Mouse (Mus musculus) megakaryocyte, embryonic 14.5 days (primary cell): ENCODE data around the gene Clpp. TPM values are rescaled to one million over a fixed set of nuclear protein-coding genes. Genes with fewer than 3 reads are reported as not detected.

Experiments used
- H3K27me3 ChIP-seq: replicated peaks from 2 replicates; pipeline ENCODE3; 2012; ENCODE audit warnings: inconsistent platforms
- H3K36me3 ChIP-seq: replicated peaks from 2 replicates; pipeline ENCODE3; 2012; ENCODE audit warnings: low read length, inconsistent platforms, mixed read lengths
- H3K4me1 ChIP-seq: 2 replicates; pipeline ENCODE4 v1.6.1; 2012; ENCODE audit warnings: inconsistent platforms
- H3K4me3 ChIP-seq: replicated peaks from 2 replicates; pipeline ENCODE3; 2012; ENCODE audit warnings: moderate library complexity, mild to moderate bottlenecking, inconsistent platforms
- H3K9me3 ChIP-seq: 2 replicates; pipeline ENCODE4 v1.6.1; 2012; ENCODE audit warnings: inconsistent platforms
- FLI1 ChIP-seq: IDR thresholded peaks from 2 replicates; pipeline ENCODE4 v1.6.1; 2012; ENCODE audit warnings: low read length, inconsistent platforms, mixed read lengths
- GATA1 ChIP-seq: IDR thresholded peaks from 3 replicates; pipeline ENCODE4 v1.6.1; 2012; ENCODE audit warnings: mixed read lengths, low read length, inconsistent platforms, borderline replicate concordance
- polyA plus RNA-seq: library from polyadenylated mRNA; stranded (reverse); fragments of >175 nt; gene quantifications from 2 replicates; pipeline ENCODE4 v1.2.3, GENCODE M21; 2012; ENCODE audit warnings: low replicate concordance; ENCODE audit not compliant: insufficient read depth

Gene Clpp
- polyA plus RNA-seq, 1 experiment = 177 TPM

DNA sequence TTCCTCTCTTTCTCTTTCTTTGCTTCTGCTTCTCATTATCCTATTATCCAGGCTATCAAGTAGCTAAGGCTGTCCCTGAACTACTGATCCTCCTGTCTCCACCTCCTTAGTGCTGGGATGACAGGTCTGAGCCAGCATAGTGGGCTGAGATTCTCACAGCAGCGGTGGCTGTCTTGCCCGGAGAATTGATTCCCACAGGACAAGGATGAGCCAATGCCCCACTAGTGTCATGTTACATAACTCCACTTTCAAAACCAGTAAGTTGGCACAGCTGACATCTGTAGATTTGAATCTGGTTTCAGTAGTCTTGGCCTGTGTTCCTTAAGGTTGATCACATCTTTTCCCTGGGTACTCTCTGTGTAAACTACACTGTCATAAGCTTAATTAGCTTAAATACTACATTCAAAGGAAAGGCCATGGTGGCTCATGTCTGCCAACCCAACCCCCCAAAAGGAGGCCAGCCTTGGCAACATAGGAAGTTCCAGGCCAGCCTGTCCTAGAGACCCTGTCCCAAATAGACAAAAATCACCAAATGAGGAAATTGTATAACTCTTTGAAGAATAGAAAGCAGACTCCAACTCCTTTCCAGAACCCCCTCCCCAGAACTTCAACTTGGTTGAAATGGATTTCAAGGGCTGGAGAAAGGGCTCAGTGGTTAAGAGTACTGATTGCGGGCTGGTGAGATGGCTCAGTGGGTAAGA, 3.9 kb upstream of the Clpp start:
- no peaks in the 10 kb centered on the region for H3K9me3 ChIP-seq
- H3K4me1 ChIP-seq = peaks cover 30% of the 10 kb centered on the region
- TF ChIP-seq FLI1 (no peak), GATA1 (no peak)
- H3K27me3 ChIP-seq = peaks cover 9% of the 10 kb centered on the region
- H3K36me3 ChIP-seq = peaks cover 3% of the 10 kb centered on the region
- no peak overlapping the region for H3K4me3 ChIP-seq

DNA sequence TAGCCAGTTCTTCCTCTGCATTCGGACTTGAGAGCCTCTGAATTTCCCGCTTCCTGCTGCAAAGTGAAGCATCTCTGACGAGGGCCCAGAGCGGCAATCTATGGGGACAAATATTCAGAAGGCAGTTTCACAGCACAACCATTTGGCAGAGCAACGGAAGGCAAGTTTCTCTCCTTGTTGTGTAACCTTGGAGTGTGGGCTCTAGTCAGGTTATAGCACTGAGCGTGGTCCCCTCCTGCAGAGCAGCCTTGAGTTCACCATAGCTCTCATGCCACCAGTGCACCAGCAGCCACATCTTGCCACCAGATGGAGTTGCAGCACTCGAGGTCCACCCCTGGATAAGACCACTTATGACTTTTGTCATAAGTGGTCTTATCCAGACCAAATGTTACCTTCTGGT, 1.7 kb upstream of the Clpp start:
- TF ChIP-seq FLI1 (no peak), GATA1 (no peak)

DNA sequence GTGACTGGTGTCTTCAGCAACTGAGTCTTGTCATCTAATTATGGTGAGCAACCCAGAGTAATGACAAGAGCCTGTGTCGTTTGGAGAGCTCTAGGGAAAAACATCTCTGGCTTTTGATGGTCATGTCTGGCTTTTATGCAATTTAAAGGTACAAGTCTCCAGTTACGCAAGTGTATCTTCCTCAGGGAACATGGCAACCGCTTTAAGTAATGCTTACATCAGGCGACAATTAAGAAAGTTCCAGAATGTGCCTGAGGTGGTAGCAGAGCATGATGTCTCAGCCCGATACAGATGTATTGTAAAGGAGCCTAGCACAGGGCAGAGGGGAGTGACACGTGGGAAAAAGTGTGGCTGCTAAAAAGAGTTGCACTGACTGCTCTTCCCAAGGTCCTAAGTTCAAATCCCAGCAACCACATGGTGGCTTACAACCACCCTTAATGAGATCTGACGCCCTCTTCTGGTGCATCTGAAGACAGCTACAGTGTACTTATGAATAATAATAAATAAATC, 1.1 kb upstream of the Clpp start:
- Histone ChIP-seq H3K4me3 (peak overlapping the region; percentile 33), H3K4me1 (peaks cover 42% of the 10 kb centered on the region), H3K27me3 (peaks cover 7% of the 10 kb centered on the region), H3K9me3 (no peaks in the 10 kb centered on the region), H3K36me3 (peaks cover 27% of the 10 kb centered on the region)
- TF ChIP-seq FLI1 = no peak

More for the DNA sequence above, 1.7 kb upstream of the Clpp start:
- Histone ChIP-seq H3K9me3 (no peaks in the 10 kb centered on the region), H3K4me1 (peaks cover 38% of the 10 kb centered on the region), H3K27me3 (peaks cover 7% of the 10 kb centered on the region), H3K36me3 (peaks cover 22% of the 10 kb centered on the region), H3K4me3 (no peak overlapping the region)

DNA sequence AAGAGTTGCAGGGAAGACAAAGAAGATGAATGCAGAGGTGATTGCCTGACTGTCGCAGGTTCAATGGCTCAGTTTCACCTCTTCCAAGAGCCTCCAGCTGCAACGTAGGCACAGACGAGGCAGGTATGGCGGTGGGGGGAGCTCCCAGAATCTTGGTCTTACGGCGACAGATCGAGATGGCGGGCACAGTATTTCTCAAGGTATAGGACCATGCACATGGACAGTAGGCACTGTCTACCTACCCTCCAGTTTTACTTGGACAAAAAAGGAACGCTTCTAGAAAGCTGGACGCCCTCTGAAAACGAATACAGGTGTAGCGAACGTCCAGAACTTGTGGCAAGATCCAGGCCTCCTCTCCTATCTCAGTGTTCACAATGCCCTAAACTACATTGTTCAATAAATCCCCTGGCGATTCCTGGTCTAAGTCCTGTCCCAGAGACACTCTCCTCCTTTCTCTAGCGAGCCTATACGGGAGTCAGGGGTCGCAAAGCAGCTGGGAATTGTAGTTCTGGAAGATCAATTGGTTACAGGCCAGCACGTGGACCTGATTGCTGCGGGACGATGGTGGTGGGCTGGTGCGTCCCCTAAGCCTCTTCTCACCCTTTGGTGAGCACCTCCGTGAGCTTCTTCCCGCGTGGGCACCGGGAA, 514 bp upstream of the Clpp start:
- peaks cover 42% of the 10 kb centered on the region for H3K4me1 ChIP-seq
- peaks cover 32% of the 10 kb centered on the region for H3K36me3 ChIP-seq
- no peaks in the 10 kb centered on the region for H3K9me3 ChIP-seq
- H3K4me3 ChIP-seq = peak overlapping the region; percentile 100
- TF ChIP-seq GATA1 (no peak), FLI1 (no peak)
- H3K27me3 ChIP-seq = peaks cover 5% of the 10 kb centered on the region

DNA sequence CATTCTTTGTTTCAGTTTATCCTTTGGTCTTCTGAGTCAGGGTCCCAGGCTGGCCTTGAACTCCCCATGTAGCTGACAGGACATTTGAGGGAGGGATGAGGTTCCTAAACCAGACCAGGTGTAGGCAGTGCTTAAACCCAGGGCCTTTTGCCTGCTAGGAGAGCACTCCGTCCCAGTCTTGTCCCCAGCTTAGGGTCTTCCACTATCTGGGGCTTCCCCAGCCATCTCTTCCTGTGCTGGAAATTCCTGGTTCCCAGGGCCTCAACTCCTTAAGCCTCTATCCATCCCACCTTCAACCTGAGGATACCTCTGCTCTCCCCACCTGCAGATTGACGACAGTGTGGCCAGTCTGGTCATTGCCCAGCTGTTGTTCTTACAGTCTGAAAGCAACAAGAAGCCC, 861 bp downstream of the Clpp start:
- Histone ChIP-seq H3K27me3 (peaks cover 2% of the 10 kb centered on the region), H3K9me3 (no peaks in the 10 kb centered on the region), H3K36me3 (peaks cover 45% of the 10 kb centered on the region), H3K4me3 (peak overlapping the region; percentile 100), H3K4me1 (peaks cover 41% of the 10 kb centered on the region)
- no peak for TF ChIP-seq GATA1

DNA sequence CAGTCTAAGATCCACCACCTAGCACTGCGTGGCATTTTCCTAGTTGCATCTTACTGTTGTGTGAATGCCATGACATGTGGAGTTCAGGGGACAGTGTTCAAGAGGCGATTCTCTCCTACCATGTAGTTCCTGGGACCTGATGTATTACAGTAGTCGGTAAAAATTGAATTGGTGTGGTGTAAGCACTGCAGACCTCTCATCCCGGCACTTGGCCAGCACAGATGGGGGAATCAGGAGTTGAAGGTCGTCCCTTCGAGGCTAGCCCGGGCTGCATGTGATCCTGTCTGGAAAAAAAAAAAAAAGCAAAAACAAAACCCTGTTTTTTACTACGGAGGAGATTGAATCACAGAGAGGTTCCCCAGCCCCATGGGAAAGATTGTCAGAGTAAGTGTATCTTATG, 4.9 kb downstream of the Clpp start:
- Histone ChIP-seq H3K9me3 (no peaks in the 10 kb centered on the region), H3K4me1 (peaks cover 52% of the 10 kb centered on the region), H3K36me3 (peaks cover 65% of the 10 kb centered on the region), H3K4me3 (no peak overlapping the region), H3K27me3 (no peaks in the 10 kb centered on the region)
- TF ChIP-seq FLI1 = no peak
- TF ChIP-seq GATA1 = no peak

DNA sequence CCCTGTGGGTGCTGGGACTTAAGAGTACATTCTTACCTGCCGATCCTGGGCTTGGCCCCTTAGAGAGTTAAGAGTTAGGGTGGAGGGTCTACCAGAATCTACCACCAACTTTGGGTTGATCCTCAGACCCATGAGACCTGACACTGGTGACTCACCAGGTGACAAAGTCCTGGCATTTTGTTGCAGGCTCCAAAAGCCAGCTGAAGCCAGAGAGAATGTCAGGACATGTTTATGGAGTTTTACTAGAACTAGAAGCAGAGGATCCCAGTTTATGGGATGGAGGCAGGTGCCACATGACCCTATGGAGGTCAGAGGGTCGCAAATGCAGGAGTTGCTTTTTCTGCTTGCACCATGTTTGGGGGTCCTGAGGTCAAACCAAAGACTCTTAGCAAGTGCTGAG, 6.4 kb downstream of the Clpp start:
- H3K4me1 ChIP-seq = peaks cover 40% of the 10 kb centered on the region
- no peaks in the 10 kb centered on the region for H3K27me3 ChIP-seq
- peaks cover 75% of the 10 kb centered on the region for H3K36me3 ChIP-seq
- TF ChIP-seq FLI1 (no peak), GATA1 (no peak)
- no peaks in the 10 kb centered on the region for H3K9me3 ChIP-seq
- H3K4me3 ChIP-seq = peak overlapping the region; percentile 97

DNA sequence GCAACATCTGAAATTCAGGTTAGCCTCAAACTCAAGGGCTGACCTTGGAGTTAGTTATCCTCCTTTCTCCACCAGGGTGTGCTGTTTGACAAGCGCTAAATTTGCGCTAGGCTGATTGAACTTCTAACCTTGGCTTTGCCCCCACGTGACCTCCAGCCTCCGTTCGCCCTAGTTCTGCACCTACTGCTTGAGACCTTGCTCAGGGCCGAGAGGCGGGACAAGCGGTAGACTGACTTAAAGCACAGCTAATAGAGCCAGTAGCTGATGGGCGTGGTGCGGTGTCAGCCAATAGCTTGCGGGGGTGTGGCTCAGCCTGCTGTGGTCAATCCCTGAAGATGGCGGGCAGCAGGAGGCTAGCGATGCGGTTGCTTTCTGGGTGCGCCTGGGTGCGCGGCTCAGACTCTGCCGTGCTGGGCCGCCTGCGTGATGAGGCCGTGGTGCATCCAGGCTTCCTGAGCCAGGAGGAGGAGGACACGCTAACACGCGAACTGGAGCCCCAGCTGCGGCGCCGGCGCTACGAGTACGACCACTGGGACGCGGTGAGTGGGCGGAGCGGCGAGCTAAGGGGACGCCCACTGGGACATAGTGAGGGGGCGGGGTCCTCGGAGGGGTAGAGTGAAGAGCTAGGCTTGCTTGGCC, 7.0 kb downstream of the Clpp start, which contains the start of gene Alkbh7:
Gene Alkbh7, plus strand, starts transcription at position 311 of the 639 bp plus-strand sequence.
- TF ChIP-seq GATA1 (no peak), FLI1 (no peak)
- Histone ChIP-seq H3K36me3 (peaks cover 75% of the 10 kb centered on the region), H3K27me3 (no peaks in the 10 kb centered on the region), H3K4me1 (peaks cover 37% of the 10 kb centered on the region), H3K4me3 (peak within 1 kb of the TSS; percentile 97), H3K9me3 (no peaks in the 10 kb centered on the region)

DNA sequence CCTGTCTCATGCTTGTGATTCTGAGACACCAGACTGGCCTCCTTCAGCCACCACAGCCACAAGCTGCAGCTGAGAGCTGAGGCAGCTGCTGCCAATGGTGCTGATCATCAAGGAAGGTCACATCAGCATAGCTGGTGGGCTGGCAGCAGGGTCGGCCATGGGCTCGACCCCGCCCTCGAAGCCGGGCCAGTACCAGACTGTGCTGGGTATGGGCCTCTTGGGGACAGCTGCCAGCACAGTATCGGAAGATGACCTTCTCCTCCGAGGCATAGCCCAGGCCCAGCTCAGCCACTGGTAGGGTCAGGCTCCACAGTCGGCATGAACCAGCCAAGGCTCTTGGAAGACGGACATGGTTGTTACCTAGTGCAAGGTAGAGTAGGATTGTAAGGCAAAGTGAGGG, 9.3 kb downstream of the Clpp start:
- H3K36me3 ChIP-seq = peaks cover 75% of the 10 kb centered on the region
- H3K4me1 ChIP-seq = peaks cover 35% of the 10 kb centered on the region
- no peaks in the 10 kb centered on the region for H3K9me3 ChIP-seq
- H3K4me3 ChIP-seq = no peak overlapping the region
- no peaks in the 10 kb centered on the region for H3K27me3 ChIP-seq
- TF ChIP-seq FLI1 (no peak), GATA1 (no peak)
